Mouse (Mus musculus): ENCODE data around the gene Ubl5.
"Not testable (repeated sequence)": the region's sequence is repeated elsewhere in the genome, so short reads cannot be mapped to it uniquely, and the experiment has no call there.

Ubl5 gene

GRCm38 (mm10) chr9:20657546-20657945, 14.9 kb downstream of the Ubl5 start:
- no peak for DNase-seq (ENCODE audit: low read depth, low spot score)

GRCm38 (mm10) chr9:20662325-20662724, 19.6 kb downstream of the Ubl5 start:
- DNase-seq (ENCODE audit: low read depth, low spot score), result peak; percentile 76

GRCm38 (mm10) chr9:20662874-20663273, 20.2 kb downstream of the Ubl5 start:
- DNase-seq (ENCODE audit: low read depth, low spot score), result no peak

- DNase-seq (ENCODE audit: low read depth, low spot score), result no peak
Measured at GRCm38 (mm10) chr9:20663956-20664355, 21.3 kb downstream of the Ubl5 start.

- DNase-seq (ENCODE audit: low read depth, low spot score), result no peak
Measured at GRCm38 (mm10) chr9:20664366-20664765, 21.7 kb downstream of the Ubl5 start.

- DNase-seq (ENCODE audit: low read depth, low spot score), result no peak
Measured at GRCm38 (mm10) chr9:20664982-20665637, 22.4 kb downstream of the Ubl5 start.

GRCm38 (mm10) chr9:20665925-20666324, 23.2 kb downstream of the Ubl5 start:
- DNase-seq (ENCODE audit: low read depth, low spot score), result no peak

- no peak for DNase-seq (ENCODE audit: low read depth, low spot score)
Measured at GRCm38 (mm10) chr9:20666510-20667034, 23.9 kb downstream of the Ubl5 start.

- no peak for DNase-seq (ENCODE audit: low read depth, low spot score)
Measured at GRCm38 (mm10) chr9:20668065-20668464, 25.4 kb downstream of the Ubl5 start.

GRCm38 (mm10) chr9:20672047-20672446, 29.4 kb downstream of the Ubl5 start:
- DNase-seq (ENCODE audit: low read depth, low spot score), result no peak

GRCm38 (mm10) chr9:20677892-20678291, 35.2 kb downstream of the Ubl5 start:
- DNase-seq (ENCODE audit: low read depth, low spot score), result no peak

- DNase-seq (ENCODE audit: low read depth, low spot score), result no peak
Measured at GRCm38 (mm10) chr9:20680378-20680958, 37.8 kb downstream of the Ubl5 start.

GRCm38 (mm10) chr9:20681546-20682388, 39.1 kb downstream of the Ubl5 start:
- no peak for DNase-seq (ENCODE audit: low read depth, low spot score)

GRCm38 (mm10) chr9:20682389-20682722, 39.7 kb downstream of the Ubl5 start:
- no peak for DNase-seq (ENCODE audit: low read depth, low spot score)

- no peak for DNase-seq (ENCODE audit: low read depth, low spot score)
Measured at GRCm38 (mm10) chr9:20685081-20685861, 42.6 kb downstream of the Ubl5 start.

GRCm38 (mm10) chr9:20689403-20689802, 46.7 kb downstream of the Ubl5 start:
- no peak for DNase-seq (ENCODE audit: low read depth, low spot score)

- no peak for DNase-seq (ENCODE audit: low read depth, low spot score)
Measured at GRCm38 (mm10) chr9:20689913-20690312, 47.2 kb downstream of the Ubl5 start.

GRCm38 (mm10) chr9:20690449-20690848, 47.8 kb downstream of the Ubl5 start:
- DNase-seq (ENCODE audit: low read depth, low spot score), result not testable (repeated sequence)

GRCm38 (mm10) chr9:20692863-20693262, 50.2 kb downstream of the Ubl5 start:
- no peak for DNase-seq (ENCODE audit: low read depth, low spot score)

GRCm38 (mm10) chr9:20694721-20695235, 52.1 kb downstream of the Ubl5 start:
- no peak for DNase-seq (ENCODE audit: low read depth, low spot score)

GRCm38 (mm10) chr9:20696107-20696712, 53.5 kb downstream of the Ubl5 start:
- DNase-seq (ENCODE audit: low read depth, low spot score), result no peak

All from CD4-positive, CD25-positive, alpha-beta regulatory T cell, adult 2 months (primary cell).